Mouse (Mus musculus) heart, adult 11 months (tissue): ENCODE data around the gene Pmp22.

ENCODE experiments used
- DNase-seq: peaks from one replicate; pipeline ENCODE4 v3.0.0; 2022

Pmp22 gene

GRCm38 (mm10) chr11:63163986-63164682, 35.4 kb downstream of the Pmp22 start:
- DNase-seq, result peak; percentile 92

GRCm38 (mm10) chr11:63164756-63165484, 36.1 kb downstream of the Pmp22 start:
- peak; percentile 56 for DNase-seq

- no peak for DNase-seq
Measured at GRCm38 (mm10) chr11:63167826-63168225, 39.0 kb downstream of the Pmp22 start.

GRCm38 (mm10) chr11:63168551-63169258, 39.9 kb downstream of the Pmp22 start:
- DNase-seq, result peak; percentile 70

- peak; percentile 70 for DNase-seq
Measured at GRCm38 (mm10) chr11:63171977-63172376, 43.2 kb downstream of the Pmp22 start.

GRCm38 (mm10) chr11:63173604-63174003, 44.8 kb downstream of the Pmp22 start:
- DNase-seq, result peak; percentile 97

- DNase-seq, result peak; percentile 71
Measured at GRCm38 (mm10) chr11:63175302-63175701, 46.5 kb downstream of the Pmp22 start.

- peak; percentile 21 for DNase-seq
Measured at GRCm38 (mm10) chr11:63176416-63176815, 47.6 kb downstream of the Pmp22 start.

- DNase-seq, result peak; percentile 63
Measured at GRCm38 (mm10) chr11:63180262-63181101, 51.7 kb downstream of the Pmp22 start.

- DNase-seq, result no peak
Measured at GRCm38 (mm10) chr11:63188803-63189202, 60.0 kb downstream of the Pmp22 start.

- no peak for DNase-seq
Measured at GRCm38 (mm10) chr11:63198070-63198469, 69.3 kb downstream of the Pmp22 start.

GRCm38 (mm10) chr11:63201989-63202535, 73.3 kb downstream of the Pmp22 start:
- DNase-seq, result no peak
